Comparison of ENCODE assay signal across 25 mouse cellular contexts in genomic region chr5:65354097-65354496, GRCm38 (mm10). TPM values are rescaled to one million over a fixed set of nuclear protein-coding genes. Genes with fewer than 3 reads are reported as not detected.
DNase-seq lines count a peak whose midpoint lies in the region; ATAC-seq and TF ChIP-seq lines count a peak whose summit lies in the region.
"Had no signal": no experiment of that assay in that cellular context is flagged by ENCODE, and none has a peak within 500 bp of the region (broad histone marks: within the 10 kb centered on the region; RNA-seq: fewer than 3 reads in every experiment).

No protein-coding gene starts in this region.

- DNase-seq in adrenal gland, adult 2 months: peak; percentile 43
- DNase-seq in adrenal gland, postnatal 4 days (ENCODE audit: low spot score in 2 of 2): no peak
- peak; percentile 8 for DNase-seq in lung, postnatal 0 days (ENCODE audit: low spot score)
- no peak for DNase-seq in lung, postnatal 14 days
- no peak for DNase-seq in liver, embryonic 11.5 days (ENCODE audit: low spot score)
- DNase-seq in midbrain, embryonic 11.5 days (ENCODE audit: low spot score, missing footprints): no peak
- DNase-seq in frontal cortex, postnatal 14 days (ENCODE audit: low spot score in 2 of 2): no peak
- DNase-seq: cerebellum, adult 9-11 months; heart, postnatal 14 days; kidney, adult 9 months; kidney, postnatal 36 days; layer of hippocampus, adult 9-11 months; thymus, postnatal 25 days had no signal

- no peaks in the 10 kb centered on the region for H3K36me3 ChIP-seq in lung, postnatal 0 days (ENCODE audit: insufficient read depth, low read length)
- no peaks in the 10 kb centered on the region for H3K36me3 ChIP-seq in liver, embryonic 11.5 days (ENCODE audit: control insufficient read depth, insufficient read depth, low read length)
- no peaks in the 10 kb centered on the region for H3K36me3 ChIP-seq in midbrain, embryonic 11.5 days (ENCODE audit: control insufficient read depth, insufficient read depth, low read length)
- H3K36me3 ChIP-seq: embryonic facial prominence, embryonic 12.5 days; heart, embryonic 12.5 days; hindbrain, embryonic 13.5 days; limb, embryonic 13.5 days; midbrain, embryonic 13.5 days; neural tube, embryonic 12.5 days had no signal

- no peak overlapping the region for H3K4me3 ChIP-seq in lung, postnatal 0 days (ENCODE audit: low read depth, low read length)
- H3K4me3 ChIP-seq in liver, embryonic 11.5 days (ENCODE audit: low read depth, low read length): no peak overlapping the region
- H3K4me3 ChIP-seq in midbrain, embryonic 11.5 days (ENCODE audit: low read depth, low read length): no peak overlapping the region
- H3K4me3 ChIP-seq: embryonic facial prominence, embryonic 12.5 days; erythroblast, embryonic 14.5 days; heart, embryonic 12.5 days; hindbrain, embryonic 13.5 days; limb, embryonic 13.5 days; midbrain, embryonic 13.5 days; neural tube, embryonic 12.5 days had no signal

- TF ChIP-seq EP300 in lung, postnatal 0 days (IDR thresholded peaks at IDR 0.05): no peak

- no peaks in the 10 kb centered on the region for H3K27me3 ChIP-seq in lung, postnatal 0 days (replicated peaks; ENCODE audit: insufficient read depth, low read length)
- no peaks in the 10 kb centered on the region for H3K27me3 ChIP-seq in liver, embryonic 11.5 days (replicated peaks; ENCODE audit: control insufficient read depth, insufficient read depth, low read length)
- no peaks in the 10 kb centered on the region for H3K27me3 ChIP-seq in midbrain, embryonic 11.5 days (ENCODE audit: control insufficient read depth, insufficient read depth, low read length)
- H3K27me3 ChIP-seq: embryonic facial prominence, embryonic 12.5 days; heart, embryonic 12.5 days; limb, embryonic 13.5 days; midbrain, embryonic 13.5 days; neural tube, embryonic 12.5 days had no signal

- H3K9me3 ChIP-seq in lung, postnatal 0 days (ENCODE audit: low read length): no peaks in the 10 kb centered on the region
- H3K9me3 ChIP-seq in liver, embryonic 11.5 days (ENCODE audit: control insufficient read depth, low read length): 0 out of 2 replicates have a peak, but pooled peaks cover 2% of the 10 kb centered on the region
- no peaks in the 10 kb centered on the region; the same call in 1 of the 2 replicates for H3K9me3 ChIP-seq in midbrain, embryonic 11.5 days (ENCODE audit: control insufficient read depth, low read length)
- H3K9me3 ChIP-seq: embryonic facial prominence, embryonic 12.5 days; limb, embryonic 13.5 days; neural tube, embryonic 12.5 days had no signal

- no peak for ATAC-seq in lung, postnatal 0 days
- ATAC-seq in liver, embryonic 11.5 days (replicated peaks; ENCODE audit: low FRiP score): peak; percentile 41; the same call in 1 of the 2 replicates
- peak; percentile 11; the same call in 1 of the 2 replicates for ATAC-seq in megakaryocyte, adult 5-6 weeks (ENCODE audit: poor library complexity, severe bottlenecking)
- no peak for ATAC-seq in midbrain, embryonic 11.5 days (ENCODE audit: low FRiP score)
- ATAC-seq: CD4-positive, CD25-positive, alpha-beta regulatory T cell, adult 4 months; forebrain, embryonic 16.5 days; inflammation-experienced regulatory T-cells, adult 6 months; midbrain, embryonic 13.5 days; Patski had no signal

- TF ChIP-seq CTCF in lung, postnatal 0 days (IDR thresholded peaks at IDR 0.05): no peak

- no peaks in the 10 kb centered on the region for H3K4me1 ChIP-seq in lung, postnatal 0 days (ENCODE audit: insufficient read depth, low read depth, low read length)
- H3K4me1 ChIP-seq in liver, embryonic 11.5 days (replicated peaks; ENCODE audit: control insufficient read depth, insufficient read depth, low read length): no peaks in the 10 kb centered on the region
- no peaks in the 10 kb centered on the region for H3K4me1 ChIP-seq in midbrain, embryonic 11.5 days (ENCODE audit: control insufficient read depth, insufficient read depth, low read length)
- H3K4me1 ChIP-seq: embryonic facial prominence, embryonic 12.5 days; heart, embryonic 12.5 days; hindbrain, embryonic 13.5 days; limb, embryonic 13.5 days; midbrain, embryonic 13.5 days; neural tube, embryonic 12.5 days had no signal

- WGBS in lung, postnatal 0 days: 53% methylated on average over 3 of the region's 3 CpGs
- WGBS in liver, embryonic 11.5 days: 40% methylated on average over 3 of the region's 3 CpGs
- WGBS in midbrain, embryonic 11.5 days: 87% methylated on average over 3 of the region's 3 CpGs

- H3K4me2 ChIP-seq in lung, postnatal 0 days (replicated peaks; ENCODE audit: low read depth, low read length): no peak overlapping the region
- no peak overlapping the region for H3K4me2 ChIP-seq in liver, embryonic 11.5 days
- H3K4me2 ChIP-seq in midbrain, embryonic 11.5 days: no peak overlapping the region
- H3K4me2 ChIP-seq: embryonic facial prominence, embryonic 12.5 days; heart, embryonic 12.5 days; hindbrain, embryonic 13.5 days; limb, embryonic 13.5 days; midbrain, embryonic 13.5 days; neural tube, embryonic 12.5 days had no signal

- no peak overlapping the region for H3K27ac ChIP-seq in lung, postnatal 0 days (ENCODE audit: low read length)
- H3K27ac ChIP-seq in liver, embryonic 11.5 days (ENCODE audit: low read depth, low read length): no peak overlapping the region
- no peak overlapping the region for H3K27ac ChIP-seq in midbrain, embryonic 11.5 days (ENCODE audit: low read depth, low read length)
- H3K27ac ChIP-seq: embryonic facial prominence, embryonic 12.5 days; hindbrain, embryonic 13.5 days; limb, embryonic 13.5 days; midbrain, embryonic 13.5 days; neural tube, embryonic 12.5 days had no signal

- no peak overlapping the region for H3K9ac ChIP-seq in lung, postnatal 0 days (replicated peaks; ENCODE audit: low read depth)
- H3K9ac ChIP-seq in liver, embryonic 11.5 days (ENCODE audit: low read depth, low read length): no peak overlapping the region
- no peak overlapping the region for H3K9ac ChIP-seq in midbrain, embryonic 11.5 days (ENCODE audit: low read length)
- H3K9ac ChIP-seq: embryonic facial prominence, embryonic 12.5 days; heart, embryonic 12.5 days; hindbrain, embryonic 13.5 days; limb, embryonic 13.5 days; midbrain, embryonic 13.5 days; neural tube, embryonic 12.5 days had no signal

RNA-seq across cellular contexts. Expression of gene Klb, which starts 6.0 kb away (rescaled TPM):
- total RNA-seq in adrenal gland, adult 2 months (2021): 10 to 100 TPM; 10.3 to 19.6 TPM
- polyA plus RNA-seq in adrenal gland, adult 2 months (2012; rRNA removed): 4.9 and 8.4 TPM in 2 replicates
- total RNA-seq in adrenal gland, postnatal 4 days (2021): 10 to 100 TPM in 1 of 2 experiments, 1 to 10 TPM in 1; 9.4 to 14.6 TPM
- 0.04 TPM in 1 of 2 replicates, not detected in the other for polyA plus RNA-seq in lung, postnatal 0 days (2015; fragmentation: Nextera tagmentation; extraction: Ambion mirVana)
- polyA plus RNA-seq in liver, embryonic 11.5 days (2014; fragmentation: Nextera tagmentation; extraction: Ambion mirVana): 10.8 and 11.6 TPM in 2 replicates
- not detected in 2 replicates for total RNA-seq in megakaryocyte, adult 5-6 weeks (2015)
- total RNA-seq in megakaryocyte, adult 5-6 weeks (2017): not detected in 2 replicates
- polyA plus RNA-seq in midbrain, embryonic 11.5 days (2014; fragmentation: Nextera tagmentation; extraction: Ambion mirVana): 0.04 and 0.14 TPM in 2 replicates
- polyA plus RNA-seq: CD4-positive, CD25-positive, alpha-beta regulatory T cell, adult 4 months; inflammation-experienced regulatory T-cells, adult 6 months; neural tube, embryonic 12.5 days had no signal

RNA-seq across cellular contexts. Expression of gene Rfc1, which starts 18.6 kb away (rescaled TPM):
- 10 to 100 TPM; 38.7 to 46.1 TPM for total RNA-seq in adrenal gland, adult 2 months (2021)
- polyA plus RNA-seq in adrenal gland, adult 2 months (2012; rRNA removed): 4.3 and 5.4 TPM in 2 replicates
- total RNA-seq in adrenal gland, postnatal 4 days (2021): 10 to 100 TPM; 62.5 to 72.1 TPM
- 34.8 and 37.7 TPM in 2 replicates for polyA plus RNA-seq in lung, postnatal 0 days (2015; fragmentation: Nextera tagmentation; extraction: Ambion mirVana)
- polyA plus RNA-seq in liver, embryonic 11.5 days (2014; fragmentation: Nextera tagmentation; extraction: Ambion mirVana): 82.3 and 83.3 TPM in 2 replicates
- total RNA-seq in megakaryocyte, adult 5-6 weeks (2015): 38.5 and 39.7 TPM in 2 replicates
- 77.6 and 92.3 TPM in 2 replicates for total RNA-seq in megakaryocyte, adult 5-6 weeks (2017)
- 92.3 and 98.2 TPM in 2 replicates for polyA plus RNA-seq in midbrain, embryonic 11.5 days (2014; fragmentation: Nextera tagmentation; extraction: Ambion mirVana)

RNA-seq across cellular contexts. Expression of gene Rpl9, which starts 37.1 kb away (rescaled TPM):
- 1,000 to 10,000 TPM in 1 of 2 experiments, 100 to 1,000 TPM in 1; 692 to 1,124 TPM for total RNA-seq in adrenal gland, adult 2 months (2021)
- polyA plus RNA-seq in adrenal gland, adult 2 months (2012; rRNA removed): 22.2 and 28.6 TPM in 2 replicates
- total RNA-seq in adrenal gland, postnatal 4 days (2021): 1,000 to 10,000 TPM; 1,533 to 1,815 TPM
- 798 and 851 TPM in 2 replicates for polyA plus RNA-seq in lung, postnatal 0 days (2015; fragmentation: Nextera tagmentation; extraction: Ambion mirVana)
- polyA plus RNA-seq in liver, embryonic 11.5 days (2014; fragmentation: Nextera tagmentation; extraction: Ambion mirVana): 1,151 and 1,248 TPM in 2 replicates
- total RNA-seq in megakaryocyte, adult 5-6 weeks (2015): 1,765 and 1,894 TPM in 2 replicates
- total RNA-seq in megakaryocyte, adult 5-6 weeks (2017): 1,107 and 1,286 TPM in 2 replicates
- 896 and 929 TPM in 2 replicates for polyA plus RNA-seq in midbrain, embryonic 11.5 days (2014; fragmentation: Nextera tagmentation; extraction: Ambion mirVana)

RNA-seq across cellular contexts. Expression of gene Lias, which starts 37.2 kb away (rescaled TPM):
- 10 to 100 TPM; 46.0 to 62.3 TPM for total RNA-seq in adrenal gland, adult 2 months (2021)
- polyA plus RNA-seq in adrenal gland, adult 2 months (2012; rRNA removed): 4.9 and 5.2 TPM in 2 replicates
- 10 to 100 TPM; 65.3 to 80.6 TPM for total RNA-seq in adrenal gland, postnatal 4 days (2021)
- polyA plus RNA-seq in lung, postnatal 0 days (2015; fragmentation: Nextera tagmentation; extraction: Ambion mirVana): 38.6 and 42.8 TPM in 2 replicates
- polyA plus RNA-seq in liver, embryonic 11.5 days (2014; fragmentation: Nextera tagmentation; extraction: Ambion mirVana): 80.2 and 80.8 TPM in 2 replicates
- total RNA-seq in megakaryocyte, adult 5-6 weeks (2015): 26.8 and 32.6 TPM in 2 replicates
- total RNA-seq in megakaryocyte, adult 5-6 weeks (2017): 26.8 and 29.4 TPM in 2 replicates
- polyA plus RNA-seq in midbrain, embryonic 11.5 days (2014; fragmentation: Nextera tagmentation; extraction: Ambion mirVana): 67.4 and 67.8 TPM in 2 replicates

Comparison
In these comparisons a context has a peak if more than half of its experiments do, and no peak if none do; other contexts are left out.
1. DNase-seq: peak in adrenal gland, adult 2 months (single experiment) and lung, postnatal 0 days (single experiment); none in adrenal gland, postnatal 4 days (0 of 2), lung, postnatal 14 days (single experiment), liver, embryonic 11.5 days (single experiment), midbrain, embryonic 11.5 days (single experiment) and frontal cortex, postnatal 14 days (0 of 2).
2. ATAC-seq: peak in liver, embryonic 11.5 days (single experiment) and megakaryocyte, adult 5-6 weeks (single experiment); none in lung, postnatal 0 days (single experiment) and midbrain, embryonic 11.5 days (single experiment).
3. RNA of gene Rpl9, which starts 37.1 kb away (polyA plus RNA-seq): 1,151 to 1,248 TPM in liver, embryonic 11.5 days, 896 to 929 TPM in midbrain, embryonic 11.5 days and 798 to 851 TPM in lung, postnatal 0 days; 22.2 to 28.6 TPM in adrenal gland, adult 2 months; every median in the first group is over 10 times any median in the second.